Mouse (Mus musculus) MEL (cell line): ENCODE measurements around the gene Skp2. TPM values are rescaled to one million over a fixed set of nuclear protein-coding genes. Genes with fewer than 3 reads are reported as not detected.

ENCODE experiments used
- DNase-seq: peaks from one replicate; pipeline ENCODE4 v3.0.0; 2011; ENCODE audit warnings: low read depth, low spot score
- H3K27ac ChIP-seq: 2 replicates; pipeline ENCODE4 v1.5.1; 2012; ENCODE audit warnings: low read depth, mild to moderate bottlenecking, control low read depth, low read length, moderate library complexity; ENCODE audit not compliant: control insufficient read depth
- H3K27me3 ChIP-seq, 2 experiments: fragments of 150-350 bp in 1 of 2; sonication (generic) in 1 of 2; 2 replicates each; pipeline ENCODE4 v1.6.1; 2012; ENCODE audit warnings: low read length in 2 of 2, mild to moderate bottlenecking in 2 of 2, improper control_type of control experiment in 1 of 2, moderate library complexity in 1 of 2; ENCODE audit not compliant: insufficient read depth in 2 of 2, control insufficient read depth in 1 of 2
- H3K36me3 ChIP-seq, 2 experiments: 2 replicates each; pipeline ENCODE4 v1.6.1; 2012 to 2014; ENCODE audit warnings: low read length in 2 of 2, improper control_type of control experiment in 1 of 2, inconsistent platforms in 1 of 2, mild to moderate bottlenecking in 1 of 2; ENCODE audit not compliant: insufficient read depth in 2 of 2, control insufficient read depth in 1 of 2
- H3K4me1 ChIP-seq, 2 experiments: fragments of 150-350 bp in 1 of 2; sonication (generic) in 1 of 2; 2 replicates each; pipeline ENCODE4 v1.6.1; 2012; ENCODE audit warnings: low read length in 2 of 2, improper control_type of control experiment in 1 of 2, mild to moderate bottlenecking in 1 of 2; ENCODE audit not compliant: insufficient read depth in 2 of 2, control insufficient read depth in 1 of 2
- H3K4me3 ChIP-seq, 2 experiments: fragments of 150-350 bp in 1 of 2; sonication (generic) in 1 of 2; 2 replicates each; pipeline ENCODE4 v1.5.1; 2012; ENCODE audit warnings: low read depth in 2 of 2, low read length in 2 of 2, mild to moderate bottlenecking in 2 of 2, moderate library complexity in 2 of 2, control low read depth in 1 of 2, improper control_type of control experiment in 1 of 2; ENCODE audit not compliant: control insufficient read depth in 1 of 2, insufficient read depth in 1 of 2
- H3K79me2 ChIP-seq: 2 replicates; pipeline ENCODE4 v1.6.1; 2012; ENCODE audit warnings: mild to moderate bottlenecking, low read length, moderate library complexity; ENCODE audit not compliant: control insufficient read depth, poor library complexity, insufficient read depth
- H3K9ac ChIP-seq: 2 replicates; pipeline ENCODE4 v1.6.1; 2012; ENCODE audit warnings: low read depth, mild to moderate bottlenecking, control low read depth, low read length, moderate library complexity; ENCODE audit not compliant: control insufficient read depth, poor library complexity, severe bottlenecking
- H3K9me3 ChIP-seq: fragments of 150-350 bp; sonication (generic); replicated peaks from 2 replicates; pipeline ENCODE4 v1.6.1; 2012; ENCODE audit warnings: mild to moderate bottlenecking, low read length, improper control_type of control experiment, moderate library complexity; ENCODE audit not compliant: insufficient read depth
- BHLHE40 ChIP-seq: IDR thresholded peaks from 2 replicates; pipeline ENCODE4 v1.6.1; 2012; ENCODE audit warnings: low read depth, mild to moderate bottlenecking, inconsistent platforms, low read length, improper control_type of control experiment, borderline replicate concordance
- CHD1 ChIP-seq: IDR thresholded peaks from 2 replicates; pipeline ENCODE4 v1.6.1; 2012; ENCODE audit warnings: low read depth, mild to moderate bottlenecking, inconsistent platforms, low read length, improper control_type of control experiment
- CHD2 ChIP-seq: IDR thresholded peaks from 2 replicates; pipeline ENCODE4 v1.6.1; 2011; ENCODE audit warnings: low read length, improper control_type of control experiment
- CTCF ChIP-seq, 3 experiments: IDR thresholded peaks in 2 of 3; conservative IDR thresholded peaks in 1 of 3; 2 replicates each; pipeline ENCODE4 v1.5.1; 2011 to 2012; ENCODE audit warnings: low read length in 3 of 3, low read depth in 2 of 3, mild to moderate bottlenecking in 2 of 3, improper control_type of control experiment in 1 of 3, inconsistent platforms in 1 of 3, mixed read lengths in 1 of 3, moderate library complexity in 1 of 3; ENCODE audit not compliant: control insufficient read depth in 1 of 3, insufficient read depth in 1 of 3, poor library complexity in 1 of 3, severe bottlenecking in 1 of 3
- E2F4 ChIP-seq: IDR thresholded peaks from 2 replicates; pipeline ENCODE4 v1.6.1; 2011; ENCODE audit warnings: low read depth, low read length, improper control_type of control experiment, borderline replicate concordance
- ELF1 ChIP-seq: IDR thresholded peaks from 2 replicates; pipeline ENCODE4 v1.6.1; 2014; ENCODE audit warnings: low read depth, mild to moderate bottlenecking, inconsistent platforms, low read length, improper control_type of control experiment, moderate library complexity
- EP300 ChIP-seq, 2 experiments: IDR thresholded peaks; 2 replicates each; pipeline ENCODE4 v1.6.1; 2011; ENCODE audit warnings: improper control_type of control experiment in 2 of 2, low read length in 2 of 2, low read depth in 1 of 2, mild to moderate bottlenecking in 1 of 2
- ETS1 ChIP-seq: IDR thresholded peaks from 2 replicates; pipeline ENCODE4 v1.6.1; 2012; ENCODE audit warnings: low read depth, mild to moderate bottlenecking, inconsistent platforms, low read length, improper control_type of control experiment, moderate library complexity
- GABPA ChIP-seq: IDR thresholded peaks from 2 replicates; pipeline ENCODE4 v1.6.1; 2012; ENCODE audit warnings: low read depth, mild to moderate bottlenecking, inconsistent platforms, low read length, improper control_type of control experiment, moderate library complexity
- GATA1 ChIP-seq: IDR thresholded peaks from 2 replicates; pipeline ENCODE4 v1.6.1; 2011; ENCODE audit warnings: low read depth, low read length, improper control_type of control experiment
- HCFC1 ChIP-seq: IDR thresholded peaks from 2 replicates; pipeline ENCODE4 v1.6.1; 2012; ENCODE audit warnings: low read depth, mild to moderate bottlenecking, inconsistent platforms, low read length, improper control_type of control experiment, moderate library complexity
- JUND ChIP-seq: IDR thresholded peaks from 2 replicates; pipeline ENCODE4 v1.6.1; 2011; ENCODE audit warnings: low read depth, mild to moderate bottlenecking, improper control_type of control experiment, low read length
- KAT2A ChIP-seq: conservative IDR thresholded peaks from 2 replicates; pipeline ENCODE4 v1.6.1; 2012; ENCODE audit warnings: low read depth, low read length, improper control_type of control experiment, inconsistent platforms
- MAFK ChIP-seq: IDR thresholded peaks from 2 replicates; pipeline ENCODE4 v1.6.1; 2011; ENCODE audit warnings: low read depth, mild to moderate bottlenecking, low read length, improper control_type of control experiment, borderline replicate concordance
- MAX ChIP-seq: IDR thresholded peaks from 2 replicates; pipeline ENCODE4 v1.6.1; 2011; ENCODE audit warnings: low read length, improper control_type of control experiment
- MAZ ChIP-seq: IDR thresholded peaks from 2 replicates; pipeline ENCODE4 v1.6.1; 2012; ENCODE audit warnings: low read depth, mild to moderate bottlenecking, inconsistent platforms, low read length, improper control_type of control experiment
- MEF2A ChIP-seq: IDR thresholded peaks from 2 replicates; pipeline ENCODE4 v1.6.1; 2014; ENCODE audit warnings: low read depth, mild to moderate bottlenecking, inconsistent platforms, low read length, improper control_type of control experiment; ENCODE audit not compliant: poor library complexity, insufficient replicate concordance, severe bottlenecking; ENCODE audit errors: extremely low read depth
- MXI1 ChIP-seq: IDR thresholded peaks from 2 replicates; pipeline ENCODE4 v1.6.1; 2011; ENCODE audit warnings: mild to moderate bottlenecking, low read depth, low read length, improper control_type of control experiment
- MYB ChIP-seq: IDR thresholded peaks from 2 replicates; pipeline ENCODE4 v1.6.1; 2011; ENCODE audit warnings: mild to moderate bottlenecking, low read depth, low read length, improper control_type of control experiment
- MYC ChIP-seq: IDR thresholded peaks from 2 replicates; pipeline ENCODE4 v1.6.1; 2011; ENCODE audit warnings: low read depth, mild to moderate bottlenecking, low read length, improper control_type of control experiment, moderate library complexity
- NELFE ChIP-seq: IDR thresholded peaks from 2 replicates; pipeline ENCODE4 v1.6.1; 2011; ENCODE audit warnings: low read depth, low read length, improper control_type of control experiment
- NRF1 ChIP-seq: IDR thresholded peaks from 2 replicates; pipeline ENCODE4 v1.6.1; 2014; ENCODE audit warnings: low read depth, mild to moderate bottlenecking, inconsistent platforms, low read length, improper control_type of control experiment, moderate library complexity; ENCODE audit not compliant: poor library complexity, insufficient read depth, severe bottlenecking
- POLR2A ChIP-seq, 2 experiments: IDR thresholded peaks; 2 replicates each; pipeline ENCODE4 v1.6.1; 2011 to 2012; ENCODE audit warnings: low read length in 2 of 2, mild to moderate bottlenecking in 2 of 2, control low read depth in 1 of 2, improper control_type of control experiment in 1 of 2, low read depth in 1 of 2, moderate library complexity in 1 of 2; ENCODE audit not compliant: control insufficient read depth in 1 of 2, insufficient read depth in 1 of 2, poor library complexity in 1 of 2
- POLR2AphosphoS2 ChIP-seq: IDR thresholded peaks from 2 replicates; pipeline ENCODE4 v1.6.1; 2011; ENCODE audit warnings: low read length, improper control_type of control experiment
- POLR2AphosphoS5 ChIP-seq: IDR thresholded peaks from 2 replicates; pipeline ENCODE4 v1.6.1; 2012; ENCODE audit warnings: low read depth, borderline replicate concordance, mild to moderate bottlenecking, inconsistent platforms, low read length, moderate library complexity, mixed read lengths
- RAD21 ChIP-seq: IDR thresholded peaks from 2 replicates; pipeline ENCODE4 v1.6.1; 2011; ENCODE audit warnings: mild to moderate bottlenecking, low read depth, low read length, improper control_type of control experiment
- RCOR1 ChIP-seq: IDR thresholded peaks from 2 replicates; pipeline ENCODE4 v1.6.1; 2012; ENCODE audit warnings: low read depth, mild to moderate bottlenecking, inconsistent platforms, low read length, improper control_type of control experiment
- SIN3A ChIP-seq: IDR thresholded peaks from 2 replicates; pipeline ENCODE4 v1.6.1; 2012; ENCODE audit warnings: low read length, improper control_type of control experiment, inconsistent platforms
- SMC3 ChIP-seq: IDR thresholded peaks from 2 replicates; pipeline ENCODE4 v1.6.1; 2011; ENCODE audit warnings: low read depth, low read length, improper control_type of control experiment
- TAL1 ChIP-seq: IDR thresholded peaks from 2 replicates; pipeline ENCODE4 v1.6.1; 2012; ENCODE audit warnings: mild to moderate bottlenecking, inconsistent platforms, low read length, moderate library complexity, mixed read lengths
- TBP ChIP-seq: IDR thresholded peaks from 2 replicates; pipeline ENCODE4 v1.8.0; 2011; ENCODE audit warnings: low read depth, low read length, improper control_type of control experiment
- TCF12 ChIP-seq: IDR thresholded peaks from 2 replicates; pipeline ENCODE4 v1.6.1; 2014; ENCODE audit warnings: low read depth, mild to moderate bottlenecking, inconsistent platforms, low read length, improper control_type of control experiment, moderate library complexity
- UBTF ChIP-seq: IDR thresholded peaks from 2 replicates; pipeline ENCODE4 v1.6.1; 2012; ENCODE audit warnings: low read depth, mild to moderate bottlenecking, inconsistent platforms, low read length, improper control_type of control experiment, moderate library complexity, borderline replicate concordance; ENCODE audit not compliant: insufficient read depth
- USF1 ChIP-seq: IDR thresholded peaks from 2 replicates; pipeline ENCODE4 v1.6.1; 2014; ENCODE audit warnings: low read depth, mild to moderate bottlenecking, inconsistent platforms, low read length, improper control_type of control experiment, moderate library complexity
- ZC3H11A ChIP-seq: IDR thresholded peaks from 2 replicates; pipeline ENCODE4 v1.6.1; 2012; ENCODE audit warnings: low read depth, mild to moderate bottlenecking, inconsistent platforms, low read length, improper control_type of control experiment
- ZKSCAN1 ChIP-seq: IDR thresholded peaks from 2 replicates; pipeline ENCODE4 v1.6.1; 2012; ENCODE audit warnings: low read depth, mild to moderate bottlenecking, inconsistent platforms, low read length, improper control_type of control experiment, moderate library complexity
- ZMIZ1 ChIP-seq: IDR thresholded peaks from 2 replicates; pipeline ENCODE4 v1.6.1; 2012; ENCODE audit warnings: low read depth, mild to moderate bottlenecking, inconsistent platforms, low read length, improper control_type of control experiment, moderate library complexity
- ZNF384 ChIP-seq: IDR thresholded peaks from 2 replicates; pipeline ENCODE4 v1.6.1; 2012; ENCODE audit warnings: low read depth, mild to moderate bottlenecking, inconsistent platforms, low read length, improper control_type of control experiment
- polyA plus RNA-seq, 2 experiments: library from polyadenylated mRNA; stranded (reverse) in 1 of 2; unstranded in 1 of 2; fragments of >175 nt in 1 of 2; fragments of >200 nt in 1 of 2; gene quantifications; 2 replicates each; pipeline versions ENCODE4 v1.2.1 to v1.2.4; 2012; ENCODE audit warnings: low replicate concordance in 2 of 2, low read depth in 1 of 2; ENCODE audit not compliant: insufficient read length in 2 of 2, insufficient read depth in 1 of 2, missing spikeins in 1 of 2
- total RNA-seq: library from RNA; depleted of rRNA; stranded (reverse); fragments of 300-350 nt; gene quantifications from 2 replicates; pipeline ENCODE4 v1.2.3, GENCODE M21; 2012

Gene Skp2
- total and polyA plus RNA-seq, 3 experiments, result 46.9 to 61.4 TPM; not detected in 1

DNA sequence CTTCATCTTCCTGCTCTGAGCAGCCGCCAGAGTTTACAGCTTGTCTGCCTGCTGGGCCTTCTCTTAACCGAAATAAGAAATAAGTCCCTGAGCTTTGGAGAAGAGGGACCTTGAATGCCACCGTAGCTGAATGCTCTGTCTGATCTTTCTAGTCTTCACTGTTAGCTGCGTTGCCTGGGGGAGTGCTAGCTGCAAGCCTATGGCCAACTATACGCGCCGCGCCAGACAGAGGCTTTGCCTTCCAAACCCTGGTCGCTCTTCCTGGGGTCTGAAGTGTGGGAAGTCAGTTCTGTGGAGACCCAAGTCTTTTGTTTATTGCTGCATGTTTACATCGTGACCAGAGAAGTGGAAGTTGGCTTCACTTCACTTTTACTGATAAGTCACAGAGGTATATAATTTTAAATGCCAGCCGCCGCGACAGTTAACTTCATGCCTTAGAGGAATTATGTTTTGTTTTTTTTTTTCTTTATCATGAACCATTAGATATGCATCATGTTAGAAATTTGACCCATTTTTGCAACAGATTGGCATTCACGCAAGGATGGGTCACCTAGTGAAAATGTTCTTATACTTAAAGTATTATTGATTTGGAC lies 79.5 kb downstream of the Skp2 start:
- Histone ChIP-seq H3K79me2 (peaks cover 71% of the 10 kb centered on the region), H3K9me3 (no peaks in the 10 kb centered on the region), H3K36me3 (peaks cover 3 to 58% of the 10 kb centered on the region in 2 experiments), H3K27ac (peak overlapping the region; percentile 100), H3K9ac (peak overlapping the region; percentile 70), H3K27me3 (no peaks in the 10 kb centered on the region), H3K4me3 (peak overlapping the region; percentile 25 to 48), H3K4me1 (peaks cover 37 to 41% of the 10 kb centered on the region in 2 experiments)
- peak; percentile 70 for DNase-seq
- TF ChIP-seq TAL1 (no peak), NRF1 (no peak), USF1 (no peak), ETS1 (peak; percentile 83), CHD2 (no peak), POLR2A (IDR thresholded peaks at IDR 0.05; ENCODE audit: control insufficient read depth in 1 of 2, insufficient read depth in 1 of 2, low read depth in 1 of 2, low read length in 2 of 2, poor library complexity in 1 of 2) (peak in 1 of 2 experiments; percentile 10; a peak in 2 of 4 replicates), NELFE (no peak), UBTF (no peak), CTCF (IDR thresholded peaks at IDR 0.05 in 2 of 3, conservative IDR thresholded peaks at IDR 0.05 in 1 of 3; ENCODE audit: control insufficient read depth in 1 of 3, insufficient read depth in 1 of 3, low read depth in 2 of 3, low read length in 3 of 3, poor library complexity in 1 of 3, severe bottlenecking in 1 of 3) (no peak), HCFC1 (no peak), MYB (peak; percentile 43; the same call in 1 of the 2 replicates), EP300 (IDR thresholded peaks at IDR 0.05; ENCODE audit: low read depth in 1 of 2, low read length in 2 of 2) (peak in 1 of 2 experiments; percentile 77; a peak in 3 of 4 replicates), ZKSCAN1 (no peak), KAT2A (no peak), JUND (no peak), RCOR1 (no peak), GABPA (no peak), GATA1 (peak; percentile 57), MXI1 (peak; percentile 61), CHD1 (no peak), POLR2AphosphoS2 (peak; percentile 56; the same call in 1 of the 2 replicates), ELF1 (no peak), MAFK (no peak), ZC3H11A (no peak), SIN3A (peak; percentile 84), POLR2AphosphoS5 (no peak), BHLHE40 (no peak), TBP (no peak), MYC (no peak), MEF2A (no peak), MAZ (no peak), TCF12 (peak; percentile 56), MAX (no peak), ZNF384 (peak; percentile 87), SMC3 (no peak), RAD21 (no peak), ZMIZ1 (0 out of 2 replicates have a peak, but pooled peaks have one; percentile 49), E2F4 (no peak)
